In the genomic region with DNA sequence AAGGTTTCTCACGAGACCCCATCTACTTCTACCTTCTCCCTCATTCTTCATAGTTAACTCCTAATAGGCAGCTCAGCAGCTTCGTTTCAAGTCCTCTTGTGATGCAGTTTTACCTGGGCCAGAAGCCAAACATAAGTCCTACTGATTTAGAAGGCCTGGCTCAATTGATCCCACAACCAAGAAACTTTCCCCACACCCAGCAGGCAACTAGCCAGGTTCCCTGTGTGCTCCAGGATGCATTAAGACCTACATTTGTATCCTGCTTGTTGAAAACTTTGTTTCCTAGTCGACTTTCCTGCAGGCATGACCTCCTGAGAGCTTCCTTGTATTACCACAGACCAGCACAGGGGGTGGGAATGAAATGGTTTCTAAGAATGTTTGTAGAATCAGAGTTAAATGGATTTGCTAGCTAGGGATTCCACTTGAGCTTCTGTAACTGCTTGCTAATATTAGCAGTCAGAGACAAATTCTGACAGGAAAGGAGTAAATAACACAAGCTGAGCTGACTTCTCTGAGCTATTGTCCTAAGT, we compare ENCODE assay signal across 12 mouse cellular contexts.
DNase-seq lines count a peak whose midpoint lies in the region; ATAC-seq and TF ChIP-seq lines count a peak whose summit lies in the region.
"Had no signal": no experiment of that assay in that cellular context is flagged by ENCODE, and none has a peak within 500 bp of the region (broad histone marks: within the 10 kb centered on the region; RNA-seq: fewer than 3 reads in every experiment).

No protein-coding gene starts in this region.

- no peak for TF ChIP-seq POLR2A in limb, embryonic 14.5 days (IDR thresholded peaks at IDR 0.05; ENCODE audit: borderline replicate concordance, extremely low read depth, insufficient read depth, insufficient read length)

- peaks cover 22% of the 10 kb centered on the region for H3K4me1 ChIP-seq in embryonic facial prominence, embryonic 13.5 days
- no peaks in the 10 kb centered on the region for H3K4me1 ChIP-seq in embryonic facial prominence, embryonic 10.5 days
- peaks cover 20% of the 10 kb centered on the region for H3K4me1 ChIP-seq in neural tube, embryonic 13.5 days (replicated peaks)
- H3K4me1 ChIP-seq in limb, embryonic 14.5 days (ENCODE audit: control insufficient read depth, insufficient read depth, low read length): peaks cover 19% of the 10 kb centered on the region
- H3K4me1 ChIP-seq: embryonic facial prominence, embryonic 12.5 days had no signal

- no peak overlapping the region for H3K4me2 ChIP-seq in embryonic facial prominence, embryonic 13.5 days
- no peak overlapping the region for H3K4me2 ChIP-seq in neural tube, embryonic 13.5 days
- H3K4me2 ChIP-seq in limb, embryonic 14.5 days (replicated peaks; ENCODE audit: low read depth, low read length, severe bottlenecking): no peak overlapping the region
- H3K4me2 ChIP-seq: embryonic facial prominence, embryonic 12.5 days had no signal

- H3K9ac ChIP-seq in embryonic facial prominence, embryonic 13.5 days: no peak overlapping the region
- no peak overlapping the region for H3K9ac ChIP-seq in neural tube, embryonic 13.5 days
- H3K9ac ChIP-seq in limb, embryonic 14.5 days (ENCODE audit: low read depth, low read length, severe bottlenecking): no peak overlapping the region
- H3K9ac ChIP-seq: embryonic facial prominence, embryonic 12.5 days had no signal

- no peaks in the 10 kb centered on the region for H3K9me3 ChIP-seq in embryonic facial prominence, embryonic 13.5 days
- H3K9me3 ChIP-seq in embryonic facial prominence, embryonic 10.5 days: no peaks in the 10 kb centered on the region
- H3K9me3 ChIP-seq in neural tube, embryonic 13.5 days: no peaks in the 10 kb centered on the region
- no peaks in the 10 kb centered on the region for H3K9me3 ChIP-seq in limb, embryonic 14.5 days (ENCODE audit: control insufficient read depth, low read length)
- H3K9me3 ChIP-seq: embryonic facial prominence, embryonic 12.5 days had no signal

- no peak for TF ChIP-seq CTCF in gastrocnemius, adult 2 months (IDR thresholded peaks at IDR 0.05)

- H3K4me3 ChIP-seq in embryonic facial prominence, embryonic 13.5 days: no peak overlapping the region
- H3K4me3 ChIP-seq in embryonic facial prominence, embryonic 10.5 days: no peak overlapping the region
- no peak overlapping the region for H3K4me3 ChIP-seq in neural tube, embryonic 13.5 days
- H3K4me3 ChIP-seq in limb, embryonic 14.5 days (replicated peaks; ENCODE audit: low read length): no peak overlapping the region
- no peak overlapping the region for H3K4me3 ChIP-seq in gastrocnemius, adult 2 months
- H3K4me3 ChIP-seq: embryonic facial prominence, embryonic 12.5 days; myocyte had no signal

- ATAC-seq in embryonic facial prominence, embryonic 13.5 days (ENCODE audit: insufficient number of reproducible peaks, insufficient read depth, low FRiP score, low TSS enrichment, low read depth): no peak
- no peak for ATAC-seq in neural tube, embryonic 13.5 days (ENCODE audit: low read depth)
- no peak for ATAC-seq in limb, embryonic 14.5 days (ENCODE audit: low FRiP score, low read depth)

- no peak for DNase-seq in embryonic facial prominence, embryonic 10.5 days (ENCODE audit: low spot score)
- no peak for DNase-seq in neural tube, embryonic 10.5 days (ENCODE audit: extremely low spot score, low spot score)
- peak; percentile 82 for DNase-seq in limb, embryonic 14.5 days (ENCODE audit: low spot score)
- DNase-seq in gastrocnemius, adult 2 months: no peak
- no peak for DNase-seq in urinary bladder, adult 18-20 months (ENCODE audit: low spot score in 2 of 2)
- no peak for DNase-seq in layer of hippocampus, postnatal 25 days (ENCODE audit: extremely low spot score in 1 of 2, low spot score in 1 of 2)
- DNase-seq: cerebellum, adult 8-10 months; thymus, adult 18-20 months had no signal

- intact Hi-C loops in gastrocnemius, adult 2 months (cut with DNase I): no loop called here

- peak overlapping the region; percentile 39; the same call in 1 of the 2 replicates for H3K27ac ChIP-seq in embryonic facial prominence, embryonic 13.5 days
- no peak overlapping the region for H3K27ac ChIP-seq in embryonic facial prominence, embryonic 10.5 days (replicated peaks)
- 0 out of 2 replicates have a peak overlapping the region, but pooled peaks have one; percentile 28 for H3K27ac ChIP-seq in neural tube, embryonic 13.5 days (replicated peaks)
- H3K27ac ChIP-seq in limb, embryonic 14.5 days (replicated peaks; ENCODE audit: low read depth, low read length): no peak overlapping the region
- no peak overlapping the region for H3K27ac ChIP-seq in gastrocnemius, adult 2 months
- H3K27ac ChIP-seq: embryonic facial prominence, embryonic 12.5 days had no signal

- H3K27me3 ChIP-seq in embryonic facial prominence, embryonic 13.5 days: no peaks in the 10 kb centered on the region
- H3K27me3 ChIP-seq in embryonic facial prominence, embryonic 10.5 days (replicated peaks; ENCODE audit: low read depth, poor library complexity, severe bottlenecking): no peaks in the 10 kb centered on the region
- no peaks in the 10 kb centered on the region for H3K27me3 ChIP-seq in neural tube, embryonic 13.5 days
- H3K27me3 ChIP-seq in limb, embryonic 14.5 days (ENCODE audit: control insufficient read depth, insufficient read depth, low read length): no peaks in the 10 kb centered on the region
- H3K27me3 ChIP-seq: embryonic facial prominence, embryonic 12.5 days had no signal

- no peaks in the 10 kb centered on the region for H3K36me3 ChIP-seq in embryonic facial prominence, embryonic 13.5 days
- H3K36me3 ChIP-seq in embryonic facial prominence, embryonic 10.5 days (replicated peaks): no peaks in the 10 kb centered on the region
- H3K36me3 ChIP-seq in neural tube, embryonic 13.5 days: no peaks in the 10 kb centered on the region
- no peaks in the 10 kb centered on the region for H3K36me3 ChIP-seq in limb, embryonic 14.5 days (ENCODE audit: control insufficient read depth, insufficient read depth, low read length)
- H3K36me3 ChIP-seq: embryonic facial prominence, embryonic 12.5 days had no signal

- 33% methylated on average over 3 of the region's 3 CpGs for WGBS in embryonic facial prominence, embryonic 13.5 days
- 62% methylated on average over 3 of the region's 3 CpGs for WGBS in embryonic facial prominence, embryonic 10.5 days
- WGBS in neural tube, embryonic 13.5 days: 54% methylated on average over 3 of the region's 3 CpGs
- 27% methylated on average over 3 of the region's 3 CpGs for WGBS in limb, embryonic 14.5 days

Comparison
In these comparisons a context has a peak if more than half of its experiments do, and no peak if none do; other contexts are left out.
1. H3K27ac ChIP-seq: peak in embryonic facial prominence, embryonic 13.5 days (single experiment) and neural tube, embryonic 13.5 days (single experiment); none in embryonic facial prominence, embryonic 10.5 days (single experiment), limb, embryonic 14.5 days (single experiment) and gastrocnemius, adult 2 months (single experiment).